Mouse (Mus musculus): ENCODE measurements around the gene Gm48551. TPM values are rescaled to one million over a fixed set of nuclear protein-coding genes. Genes with fewer than 3 reads are reported as not detected.

The Gm48551 gene
- polyA plus RNA-seq, 2 experiments, result 1.1 to 4.3 TPM

- H3K36me3 ChIP-seq (ENCODE audit: control insufficient read depth, insufficient read depth, low read length), result peaks cover 7% of the 10 kb centered on the region; the same call in 1 of the 2 replicates
- peaks cover 18% of the 10 kb centered on the region for H3K4me1 ChIP-seq (ENCODE audit: control insufficient read depth, insufficient read depth, low read length)
- 82% methylated on average over 4 of the region's 4 CpGs for WGBS
- no peak overlapping the region for H3K9ac ChIP-seq (ENCODE audit: low read depth, low read length, severe bottlenecking)
- DNase-seq (ENCODE audit: low spot score), result no peak
- TF ChIP-seq POLR2A (IDR thresholded peaks at IDR 0.05; ENCODE audit: borderline replicate concordance, extremely low read depth, insufficient read depth, insufficient read length), result no peak
- no peaks in the 10 kb centered on the region for H3K9me3 ChIP-seq (ENCODE audit: control insufficient read depth, low read length)
- H3K4me2 ChIP-seq (replicated peaks; ENCODE audit: low read depth, low read length, severe bottlenecking), result no peak overlapping the region
- no peak for ATAC-seq (ENCODE audit: low FRiP score, low read depth)
- no peak overlapping the region for H3K4me3 ChIP-seq (replicated peaks; ENCODE audit: low read length)
- H3K27ac ChIP-seq (replicated peaks; ENCODE audit: low read depth, low read length), result no peak overlapping the region
- no peaks in the 10 kb centered on the region for H3K27me3 ChIP-seq (ENCODE audit: control insufficient read depth, insufficient read depth, low read length)
Measured at GRCm38 (mm10) chr10:81355533-81355932, 28.7 kb upstream of the Gm48551 start.

- TF ChIP-seq POLR2A (IDR thresholded peaks at IDR 0.05; ENCODE audit: borderline replicate concordance, extremely low read depth, insufficient read depth, insufficient read length), result no peak
- ATAC-seq (ENCODE audit: low FRiP score, low read depth) (no peak), DNase-seq (ENCODE audit: low spot score) (no peak)
- H3K36me3 ChIP-seq (ENCODE audit: control insufficient read depth, insufficient read depth, low read length), result peaks cover 7% of the 10 kb centered on the region; the same call in 1 of the 2 replicates
- H3K4me3 ChIP-seq (replicated peaks; ENCODE audit: low read length), result no peak overlapping the region; the same call in 1 of the 2 replicates
- H3K9ac ChIP-seq (ENCODE audit: low read depth, low read length, severe bottlenecking), result no peak overlapping the region
- H3K27me3 ChIP-seq (ENCODE audit: control insufficient read depth, insufficient read depth, low read length), result no peaks in the 10 kb centered on the region
- no peaks in the 10 kb centered on the region for H3K9me3 ChIP-seq (ENCODE audit: control insufficient read depth, low read length)
- H3K4me2 ChIP-seq (replicated peaks; ENCODE audit: low read depth, low read length, severe bottlenecking), result peak overlapping the region; percentile 95; the same call in 1 of the 2 replicates
- H3K27ac ChIP-seq (replicated peaks; ENCODE audit: low read depth, low read length), result no peak overlapping the region
- H3K4me1 ChIP-seq (ENCODE audit: control insufficient read depth, insufficient read depth, low read length), result peaks cover 18% of the 10 kb centered on the region
- WGBS, result 44% methylated on average over 12 of the region's 12 CpGs
Measured at GRCm38 (mm10) chr10:81356352-81356990, 27.8 kb upstream of the Gm48551 start.

GRCm38 (mm10) chr10:81356991-81357844 is 27.0 kb upstream of the Gm48551 start, which contains the start of gene Mfsd12:
Gene Mfsd12 (plus strand): TSS chr10:81357491.
- 3% methylated on average over 64 of the region's 79 CpGs for WGBS
- no peaks in the 10 kb centered on the region for H3K27me3 ChIP-seq (ENCODE audit: control insufficient read depth, insufficient read depth, low read length)
- H3K27ac ChIP-seq (replicated peaks; ENCODE audit: low read depth, low read length), result no peak within 1 kb of the TSS
- peak within 1 kb of the TSS; percentile 72 for H3K4me3 ChIP-seq (replicated peaks; ENCODE audit: low read length)
- peaks cover 18% of the 10 kb centered on the region for H3K4me1 ChIP-seq (ENCODE audit: control insufficient read depth, insufficient read depth, low read length)
- no peaks in the 10 kb centered on the region for H3K9me3 ChIP-seq (ENCODE audit: control insufficient read depth, low read length)
- H3K9ac ChIP-seq (ENCODE audit: low read depth, low read length, severe bottlenecking), result peak within 1 kb of the TSS; percentile 72
- peak; percentile 87 for DNase-seq (ENCODE audit: low spot score)
- TF ChIP-seq POLR2A (IDR thresholded peaks at IDR 0.05; ENCODE audit: borderline replicate concordance, extremely low read depth, insufficient read depth, insufficient read length), result no peak
- ATAC-seq (ENCODE audit: low FRiP score, low read depth), result peak; percentile 91
- peak within 1 kb of the TSS; percentile 95 for H3K4me2 ChIP-seq (replicated peaks; ENCODE audit: low read depth, low read length, severe bottlenecking)
- peaks cover 8% of the 10 kb centered on the region; the same call in 1 of the 2 replicates for H3K36me3 ChIP-seq (ENCODE audit: control insufficient read depth, insufficient read depth, low read length)

- 39% methylated on average over 4 of the region's 4 CpGs for WGBS
- H3K9ac ChIP-seq (ENCODE audit: low read depth, low read length, severe bottlenecking), result peak overlapping the region; percentile 72
- H3K36me3 ChIP-seq (ENCODE audit: control insufficient read depth, insufficient read depth, low read length), result peaks cover 13% of the 10 kb centered on the region; the same call in 1 of the 2 replicates
- no peak for TF ChIP-seq POLR2A (IDR thresholded peaks at IDR 0.05; ENCODE audit: borderline replicate concordance, extremely low read depth, insufficient read depth, insufficient read length)
- peak overlapping the region; percentile 72 for H3K4me3 ChIP-seq (replicated peaks; ENCODE audit: low read length)
- no peak overlapping the region for H3K27ac ChIP-seq (replicated peaks; ENCODE audit: low read depth, low read length)
- H3K4me1 ChIP-seq (ENCODE audit: control insufficient read depth, insufficient read depth, low read length), result peaks cover 18% of the 10 kb centered on the region
- no peaks in the 10 kb centered on the region for H3K9me3 ChIP-seq (ENCODE audit: control insufficient read depth, low read length)
- peak overlapping the region; percentile 95 for H3K4me2 ChIP-seq (replicated peaks; ENCODE audit: low read depth, low read length, severe bottlenecking)
- DNase-seq (ENCODE audit: low spot score) (no peak), ATAC-seq (ENCODE audit: low FRiP score, low read depth) (no peak)
- peaks cover 6% of the 10 kb centered on the region for H3K27me3 ChIP-seq (ENCODE audit: control insufficient read depth, insufficient read depth, low read length)
Measured at GRCm38 (mm10) chr10:81358209-81358608, 26.1 kb upstream of the Gm48551 start.

- ATAC-seq (ENCODE audit: low FRiP score, low read depth) (no peak), DNase-seq (ENCODE audit: low spot score) (no peak)
- Histone ChIP-seq H3K36me3 (ENCODE audit: control insufficient read depth, insufficient read depth, low read length) (peaks cover 13% of the 10 kb centered on the region; the same call in 1 of the 2 replicates), H3K4me3 (replicated peaks; ENCODE audit: low read length) (peak overlapping the region; percentile 72; the same call in 1 of the 2 replicates), H3K9me3 (ENCODE audit: control insufficient read depth, low read length) (no peaks in the 10 kb centered on the region), H3K4me2 (replicated peaks; ENCODE audit: low read depth, low read length, severe bottlenecking) (peak overlapping the region; percentile 95), H3K9ac (ENCODE audit: low read depth, low read length, severe bottlenecking) (peak overlapping the region; percentile 72; the same call in 1 of the 2 replicates), H3K4me1 (ENCODE audit: control insufficient read depth, insufficient read depth, low read length) (peaks cover 21% of the 10 kb centered on the region), H3K27ac (replicated peaks; ENCODE audit: low read depth, low read length) (no peak overlapping the region), H3K27me3 (ENCODE audit: control insufficient read depth, insufficient read depth, low read length) (peaks cover 11% of the 10 kb centered on the region)
- no peak for TF ChIP-seq POLR2A (IDR thresholded peaks at IDR 0.05; ENCODE audit: borderline replicate concordance, extremely low read depth, insufficient read depth, insufficient read length)
- 67% methylated on average over 1 of the region's 1 CpGs for WGBS
Measured at GRCm38 (mm10) chr10:81358841-81359240, 25.4 kb upstream of the Gm48551 start.

All from limb, embryonic 14.5 days (tissue).